Mouse (Mus musculus) v-Abl transformed pro-B cells (cell line): ENCODE results near the gene Bclaf3.
"Not testable (repeated sequence)": the region's sequence is repeated elsewhere in the genome, so short reads cannot be mapped to it uniquely, and the experiment has no call there.

Source experiments
- in situ Hi-C, 2 experiments: fragments of 400-800 bp; cut with MboI; formaldehyde crosslinking; loops; one replicate each; pipeline ENCODE4 v1.15.1; 2025; ENCODE audit not compliant: unreplicated experiment in 2 of 2

Bclaf3 gene

GRCm38 (mm10) chrX:159526388-159526787 lies at the start of gene Bclaf3:
Gene Bclaf3 (plus strand): TSS chrX:159526688.
- in situ Hi-C loops: no loop called here

DNA sequence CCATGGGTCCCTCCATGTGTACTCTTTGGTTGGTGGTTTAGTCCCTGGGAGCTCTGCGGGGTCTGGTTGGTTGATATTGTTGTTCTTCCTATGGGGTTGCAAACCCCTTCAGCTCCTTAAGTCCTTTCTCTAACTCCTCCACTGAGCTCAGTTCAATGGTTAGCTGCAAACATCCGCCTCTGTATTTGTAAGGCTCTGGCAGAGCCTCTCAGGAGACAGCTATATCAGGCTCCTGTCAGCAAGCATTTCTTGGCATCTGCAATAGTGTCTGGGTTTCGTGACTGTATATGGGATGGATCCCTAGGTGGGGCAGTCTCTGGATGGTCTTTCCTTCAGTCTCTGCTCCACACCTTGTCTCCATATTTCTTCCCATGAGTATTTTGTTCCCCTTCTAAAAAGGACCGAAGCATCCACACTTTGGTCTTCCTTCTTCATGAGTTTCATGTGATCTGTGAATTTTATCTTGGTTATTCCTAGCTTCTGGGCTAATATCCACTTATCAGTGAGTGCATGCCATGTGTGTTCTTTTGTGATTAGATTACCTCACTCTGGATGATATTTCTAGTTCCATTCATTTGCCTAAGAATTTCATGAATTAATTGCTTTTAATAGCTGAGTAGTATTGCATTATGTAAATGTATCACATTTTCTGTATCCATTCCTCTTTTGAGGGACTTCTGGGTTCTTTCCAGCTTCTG lies 48.1 kb upstream of the Bclaf3 start:
- in situ Hi-C loops: loop anchor here in 1 of 2 experiments (25.0 kb wide), 1 partner anchor 634 kb away; no protein-coding TSS in a partner anchor

DNA sequence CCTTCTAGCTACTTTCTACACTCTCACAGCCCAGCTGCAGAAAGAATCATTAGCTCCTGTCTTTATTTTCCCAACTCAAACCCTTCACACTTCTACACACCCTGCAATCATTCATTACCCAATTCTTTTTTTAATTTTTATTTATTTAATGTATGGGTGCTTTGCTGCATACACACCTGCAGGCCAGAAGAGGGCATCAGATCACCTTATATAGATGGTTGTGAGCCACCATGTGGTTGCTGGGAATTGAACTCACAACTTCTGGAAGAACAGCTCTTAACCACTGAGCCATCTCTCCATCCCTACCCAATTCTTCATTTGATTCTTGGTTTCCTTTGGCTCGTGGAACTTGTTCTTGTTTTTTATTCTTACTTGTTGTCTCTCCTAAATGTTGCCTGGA lies 42.2 kb upstream of the Bclaf3 start:
- in situ Hi-C loops: loop anchor here (10.0 to 25.0 kb wide), 2 partner anchors 121 to 628 kb away; no protein-coding TSS in a partner anchor

DNA sequence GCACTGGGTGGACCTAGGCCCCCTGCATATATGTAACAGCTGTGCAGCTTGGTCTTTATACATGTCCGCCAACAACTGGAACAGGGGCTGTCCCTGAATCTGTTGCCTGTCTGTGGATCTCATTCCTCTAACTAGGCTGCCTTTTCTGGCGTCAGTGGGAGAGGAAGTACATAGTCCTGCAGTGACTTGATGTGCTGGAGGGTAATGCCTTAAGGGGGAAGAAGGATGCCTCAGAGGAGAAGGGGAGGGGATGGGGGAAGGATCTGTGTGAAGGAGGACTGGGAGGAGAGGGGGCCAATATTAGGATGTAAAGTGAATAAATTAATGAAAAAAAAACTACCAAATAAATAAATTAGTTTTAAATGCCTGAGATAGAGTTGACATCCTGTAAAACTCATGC lies 23.3 kb upstream of the Bclaf3 start:
- in situ Hi-C loops: no loop called here

GRCm38 (mm10) chrX:159508331-159509036 lies 18.0 kb upstream of the Bclaf3 start:
- in situ Hi-C loops: no loop called here

DNA sequence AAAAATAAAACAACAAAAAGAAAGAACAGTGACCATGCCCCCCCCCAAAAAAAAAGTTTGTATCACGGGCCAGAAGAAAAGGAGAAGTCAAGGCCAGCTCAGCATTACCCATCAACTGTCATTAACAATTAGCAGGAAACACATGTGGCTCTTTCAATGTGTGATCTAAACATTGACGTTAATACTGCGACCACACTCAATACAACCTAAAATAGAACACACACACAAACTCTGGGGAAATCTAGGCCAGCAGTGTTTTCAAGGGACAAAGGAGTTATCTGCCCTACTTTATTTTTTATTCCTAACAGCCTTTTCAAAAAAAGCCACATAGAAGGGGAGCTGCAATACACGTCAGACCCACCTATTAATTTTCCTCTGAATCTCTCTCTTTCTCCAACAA lies 17.4 kb upstream of the Bclaf3 start:
- in situ Hi-C loops: no loop called here

- in situ Hi-C loops: no loop called here
These were observed 16.4 kb upstream of the Bclaf3 start for GRCm38 (mm10) chrX:159509847-159510715.

DNA sequence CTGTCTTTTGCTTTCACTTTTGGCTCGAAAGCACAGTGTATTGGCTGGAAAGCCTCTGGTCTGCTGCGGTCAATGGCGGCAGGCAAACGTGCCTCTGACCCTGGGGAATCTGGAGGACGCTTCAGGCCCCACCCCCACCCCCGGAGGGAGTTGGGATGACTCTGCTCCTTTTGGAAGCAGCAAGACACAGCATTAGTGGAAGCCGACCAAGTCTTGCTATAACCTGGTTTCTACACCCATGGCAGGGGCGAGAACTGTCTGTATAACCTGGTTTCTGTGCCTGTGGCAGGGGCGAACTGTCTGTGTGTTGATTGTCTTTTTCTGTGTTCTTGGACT lies 15.8 kb upstream of the Bclaf3 start:
- in situ Hi-C loops: no loop called here

GRCm38 (mm10) chrX:159515599-159515998 lies 10.9 kb upstream of the Bclaf3 start:
- in situ Hi-C loops: no loop called here

DNA sequence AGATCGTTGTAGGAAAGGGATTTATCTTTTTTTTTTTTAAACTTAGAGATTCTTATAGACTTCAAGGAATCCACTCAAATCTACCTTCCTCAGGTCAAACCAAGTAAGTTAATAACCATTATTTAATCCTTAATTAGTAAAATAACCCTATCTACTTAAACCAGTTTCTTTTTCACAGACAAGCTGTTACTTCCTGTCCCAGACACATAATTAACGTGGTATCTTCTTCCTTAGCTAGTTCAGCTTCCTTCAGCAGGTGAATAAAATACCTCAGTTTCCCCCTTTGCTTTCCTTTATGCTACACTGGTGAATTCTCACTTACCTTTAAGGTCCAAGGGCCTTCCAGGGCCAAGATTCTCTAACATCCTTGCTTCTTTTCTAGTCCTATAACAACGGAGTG lies 4.7 kb upstream of the Bclaf3 start:
- in situ Hi-C loops: no loop called here

- in situ Hi-C loops: no loop called here
These were observed 3.8 kb upstream of the Bclaf3 start for GRCm38 (mm10) chrX:159522651-159523050.

GRCm38 (mm10) chrX:159532427-159532810 lies 5.9 kb downstream of the Bclaf3 start:
- in situ Hi-C loops: no loop called here

DNA sequence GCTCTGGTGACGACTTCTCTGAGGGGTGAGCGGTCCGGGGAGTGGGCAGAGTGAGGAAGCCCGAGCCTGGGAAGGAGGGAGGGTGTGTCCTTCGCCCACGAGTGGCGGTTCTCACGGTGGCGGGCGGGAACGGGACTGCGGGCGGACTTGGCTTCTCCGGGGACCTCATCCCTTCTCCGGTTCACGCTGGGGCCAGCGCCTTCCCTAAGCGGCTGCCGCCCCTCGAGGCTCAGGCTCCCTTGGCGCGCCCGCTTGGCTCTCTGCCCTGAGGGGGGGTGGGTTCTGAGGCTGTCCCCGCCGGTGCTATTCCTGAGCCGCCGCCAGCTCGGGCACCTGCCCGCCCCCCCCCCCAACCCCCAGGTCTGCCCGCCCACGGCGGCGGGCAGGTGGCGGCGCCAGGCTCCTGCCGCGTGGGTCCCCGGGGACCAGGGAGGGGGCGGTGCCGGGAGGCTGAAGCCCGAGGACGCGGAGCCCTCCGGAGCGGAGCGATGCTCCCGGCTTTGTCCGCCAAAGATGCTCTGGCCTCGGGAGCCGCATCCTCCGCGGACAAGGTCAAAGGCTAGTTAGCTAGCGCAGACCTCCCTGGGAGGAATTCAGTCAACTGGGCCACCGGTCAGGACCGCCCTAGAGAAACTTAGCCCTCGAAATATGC lies 6.4 kb downstream of the Bclaf3 start:
- in situ Hi-C loops: no loop called here

- in situ Hi-C loops: no loop called here
These were observed 15.4 kb downstream of the Bclaf3 start for GRCm38 (mm10) chrX:159541936-159542335.

GRCm38 (mm10) chrX:159547093-159547492 lies 20.6 kb downstream of the Bclaf3 start:
- in situ Hi-C loops: no loop called here

DNA sequence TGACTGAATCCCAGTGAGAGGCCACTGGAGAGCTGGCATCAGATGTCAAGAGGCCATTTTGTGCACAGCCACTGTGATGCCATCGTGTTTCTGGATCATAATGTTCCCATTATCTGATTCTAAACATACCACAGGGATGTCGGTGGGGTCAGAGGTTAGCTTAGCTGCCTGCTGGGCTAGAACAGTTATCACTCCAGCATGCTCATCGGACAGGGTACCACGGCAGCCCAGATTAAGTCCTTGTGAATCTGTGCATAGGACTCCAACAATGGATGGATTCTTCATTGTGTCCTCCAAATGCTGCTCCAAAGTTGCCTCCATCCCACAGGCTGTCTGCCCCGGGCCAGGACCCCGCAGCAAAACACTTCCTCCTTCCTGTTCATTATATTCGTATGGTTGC lies 58.2 kb downstream of the Bclaf3 start:
- in situ Hi-C loops: not testable (repeated sequence)

- in situ Hi-C loops: no loop called here
These were observed 65.1 kb downstream of the Bclaf3 start for GRCm38 (mm10) chrX:159591633-159592032.

DNA sequence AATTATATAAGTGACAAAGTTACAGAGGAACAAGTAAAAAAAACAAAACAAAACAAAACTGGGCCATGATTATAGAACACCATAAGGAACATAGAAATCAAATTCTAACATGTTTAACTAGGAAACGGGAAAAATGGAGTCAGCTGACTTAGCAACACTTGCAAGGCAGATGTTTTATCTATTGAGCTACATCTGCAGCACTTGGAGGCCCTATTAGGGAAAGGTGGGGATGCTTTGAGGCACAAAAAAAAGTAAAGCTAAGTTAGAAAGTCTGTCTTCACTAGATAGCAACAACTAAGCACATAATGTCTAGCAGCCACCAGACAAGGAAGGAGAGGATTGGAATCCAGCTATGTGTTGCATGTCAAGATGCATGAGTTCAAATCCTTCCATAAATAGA lies 71.0 kb downstream of the Bclaf3 start:
- in situ Hi-C loops: no loop called here

- in situ Hi-C loops: loop anchor here (10.0 to 25.0 kb wide), 3 partner anchors 120 to 1432 kb away; no protein-coding TSS in a partner anchor
These were observed 78.3 kb downstream of the Bclaf3 start for GRCm38 (mm10) chrX:159604832-159605231.

GRCm38 (mm10) chrX:159606936-159607335 lies 80.4 kb downstream of the Bclaf3 start:
- in situ Hi-C loops: loop anchor here (10.0 to 25.0 kb wide), 3 partner anchors 122 to 1430 kb away; no protein-coding TSS in a partner anchor
